Mouse (Mus musculus) ES-E14 (cell line): ENCODE data around the gene Gsg1l.

Experiments used
- CHD2 ChIP-seq: IDR thresholded peaks from 2 replicates; pipeline ENCODE4 v1.6.1; 2014; ENCODE audit warnings: mild to moderate bottlenecking, low read depth, low read length, inconsistent platforms
- HCFC1 ChIP-seq: IDR thresholded peaks from 2 replicates; pipeline ENCODE4 v1.6.1; 2012; ENCODE audit warnings: low read length, inconsistent platforms, borderline replicate concordance; ENCODE audit not compliant: insufficient read depth
- MAFK ChIP-seq: IDR thresholded peaks from 2 replicates; pipeline ENCODE4 v1.6.1; 2014; ENCODE audit warnings: mild to moderate bottlenecking, low read depth, low read length, inconsistent platforms; ENCODE audit not compliant: insufficient read depth
- ZNF384 ChIP-seq: IDR thresholded peaks from 2 replicates; pipeline ENCODE4 v1.6.1; 2012; ENCODE audit warnings: low read depth, low read length, inconsistent platforms

DNA sequence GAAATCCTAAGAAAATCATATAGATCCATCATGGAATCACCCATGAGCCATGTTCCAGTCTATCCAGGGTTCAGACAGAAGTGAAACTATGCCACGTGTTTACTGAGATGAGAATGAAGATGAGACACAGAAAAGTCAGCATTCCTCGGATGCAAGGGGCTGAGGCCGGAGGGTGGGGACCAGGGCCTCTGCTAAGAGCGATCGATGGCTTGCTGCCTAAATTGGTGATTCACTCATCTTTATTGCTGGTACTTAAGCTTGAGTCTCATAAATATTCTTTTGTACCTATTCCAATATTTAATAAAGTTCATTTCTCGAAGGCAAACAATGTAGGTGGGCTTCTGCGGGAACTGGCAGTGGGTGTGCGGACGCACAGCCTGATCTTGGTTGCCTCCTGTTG is 105.5 kb downstream of the Gsg1l start:
- no peak for TF ChIP-seq HCFC1
- TF ChIP-seq MAFK: no peak
- TF ChIP-seq CHD2: no peak
- no peak for TF ChIP-seq ZNF384
